Mouse (Mus musculus) limb, embryonic 10.5 days (tissue): ENCODE results near the gene Fhod1. TPM values are rescaled to one million over a fixed set of nuclear protein-coding genes. Genes with fewer than 3 reads are reported as not detected.
"Not testable (repeated sequence)": the region's sequence is repeated elsewhere in the genome, so short reads cannot be mapped to it uniquely, and the experiment has no call there.

Experiments
- DNase-seq: peaks from one replicate; pipeline ENCODE4 v3.0.0-alpha.2; 2017; ENCODE audit warnings: low spot score
- H3K27ac ChIP-seq: fragments of 300-500 bp; sonication (generic); 2 replicates; pipeline ENCODE4 v1.5.1; 2016; ENCODE audit warnings: mild to moderate bottlenecking
- H3K27me3 ChIP-seq: fragments of 300-500 bp; sonication (generic); 2 replicates; pipeline ENCODE4 v1.6.1; 2016; ENCODE audit warnings: low read depth, mild to moderate bottlenecking; ENCODE audit not compliant: poor library complexity, severe bottlenecking
- H3K36me3 ChIP-seq: fragments of 300-500 bp; sonication (generic); 2 replicates; pipeline ENCODE4 v1.6.1; 2016; ENCODE audit warnings: mild to moderate bottlenecking, moderate library complexity
- H3K4me1 ChIP-seq: fragments of 300-500 bp; sonication (generic); 2 replicates; pipeline ENCODE4 v1.6.1; 2016
- H3K4me3 ChIP-seq: fragments of 300-500 bp; sonication (generic); 2 replicates; pipeline ENCODE4 v1.5.1; 2016; ENCODE audit warnings: mild to moderate bottlenecking, moderate library complexity
- H3K9me3 ChIP-seq: fragments of 300-500 bp; sonication (generic); replicated peaks from 2 replicates; pipeline ENCODE4 v1.6.1; 2016; ENCODE audit warnings: mild to moderate bottlenecking
- WGBS: fragments of 180-500 bp; shearing (Covaris S2); methylation state at CpG from one replicate; pipeline ENCODE4 v1.1.7; 2016; 5-methylcytosine and 5-hydroxymethylcytosine counted together
- polyA plus RNA-seq: library from polyadenylated mRNA; unstranded; fragments of >200 nt; fragmentation: Nextera tagmentation; extraction: Ambion mirVana; gene quantifications from 2 replicates; pipeline ENCODE4 v1.2.1, GENCODE M21; 2016

Gene Fhod1
- polyA plus RNA-seq, 1 experiment from 2014 or later, result 2.2 TPM

DNA sequence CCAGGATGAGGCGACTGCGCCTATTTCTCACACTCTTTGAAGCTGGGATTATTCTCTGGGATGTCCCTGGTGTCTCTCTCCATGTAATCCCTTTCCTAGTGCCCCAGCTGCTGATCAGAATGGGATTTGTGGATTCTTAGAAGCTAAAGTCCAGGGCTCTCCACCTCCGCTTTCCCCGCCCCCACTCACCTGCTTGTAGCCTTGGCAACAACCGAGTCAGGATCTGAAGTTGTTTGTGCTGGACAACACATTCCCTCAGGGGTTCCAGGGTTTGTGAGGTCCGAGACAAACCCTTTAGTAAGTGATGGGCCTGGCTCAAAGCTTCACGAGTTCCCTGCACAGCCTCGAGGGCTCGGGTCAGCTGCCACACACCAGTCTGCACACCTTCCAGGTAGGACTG lies 53.0 kb downstream of the Fhod1 start:
- Histone ChIP-seq H3K27me3 (peaks cover 34% of the 10 kb centered on the region), H3K4me1 (peaks cover 45% of the 10 kb centered on the region), H3K9me3 (no peaks in the 10 kb centered on the region), H3K4me3 (no peak overlapping the region), H3K27ac (no peak overlapping the region), H3K36me3 (peaks cover 13% of the 10 kb centered on the region)
- 66% methylated on average over 9 of the region's 9 CpGs for WGBS
- no peak for DNase-seq

DNA sequence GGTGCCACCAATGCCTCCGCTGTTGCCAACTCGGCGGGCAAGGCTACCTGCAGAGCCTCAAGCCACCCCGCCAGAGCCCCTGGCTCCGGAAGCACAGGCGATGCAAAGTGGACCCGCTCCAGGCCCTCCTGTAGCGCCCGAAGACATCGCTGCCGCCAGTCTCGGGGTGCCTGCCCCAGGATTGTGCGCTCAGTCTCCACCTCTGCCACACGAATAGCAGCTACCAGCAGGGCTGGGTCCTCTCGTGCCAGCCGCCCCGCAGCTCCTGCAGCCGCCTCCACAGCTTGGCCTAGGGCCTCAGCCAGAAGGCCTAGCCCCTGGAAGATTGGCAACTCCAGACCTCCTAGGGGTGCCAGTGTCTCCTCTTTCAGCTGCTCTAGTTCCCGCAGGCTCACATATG lies 54.3 kb downstream of the Fhod1 start:
- Histone ChIP-seq H3K9me3 (no peaks in the 10 kb centered on the region), H3K27me3 (peaks cover 37% of the 10 kb centered on the region), H3K36me3 (peaks cover under 1% of the 10 kb centered on the region; the same call in 1 of the 2 replicates), H3K4me3 (no peak overlapping the region), H3K4me1 (peaks cover 49% of the 10 kb centered on the region), H3K27ac (no peak overlapping the region)
- WGBS, result 71% methylated on average over 19 of the region's 19 CpGs
- no peak for DNase-seq

DNA sequence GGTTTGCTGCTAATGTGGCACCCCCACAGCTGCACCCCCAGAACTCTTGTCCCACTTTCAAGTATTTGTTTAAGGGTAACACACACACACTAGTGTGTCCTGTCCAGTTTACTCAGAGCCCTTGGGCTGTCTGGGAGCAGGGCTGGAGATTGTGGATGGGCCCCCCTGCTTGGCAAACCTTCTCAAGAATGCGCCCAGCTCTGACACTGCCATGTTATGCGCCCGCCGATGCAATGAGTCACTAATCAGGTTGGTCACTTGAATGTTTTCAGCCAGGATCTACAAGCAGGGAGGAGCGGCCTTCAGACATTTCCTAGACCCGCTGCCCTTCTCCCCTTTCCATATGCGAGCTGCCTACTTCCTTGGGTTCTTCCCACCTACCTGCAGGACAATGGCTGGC lies 55.3 kb downstream of the Fhod1 start:
- no peak overlapping the region for H3K4me3 ChIP-seq
- H3K36me3 ChIP-seq, result no peaks in the 10 kb centered on the region
- no peak for DNase-seq
- H3K4me1 ChIP-seq, result peaks cover 45% of the 10 kb centered on the region
- H3K9me3 ChIP-seq, result no peaks in the 10 kb centered on the region
- 76% methylated on average over 7 of the region's 7 CpGs for WGBS
- peaks cover 37% of the 10 kb centered on the region for H3K27me3 ChIP-seq
- H3K27ac ChIP-seq, result no peak overlapping the region

DNA sequence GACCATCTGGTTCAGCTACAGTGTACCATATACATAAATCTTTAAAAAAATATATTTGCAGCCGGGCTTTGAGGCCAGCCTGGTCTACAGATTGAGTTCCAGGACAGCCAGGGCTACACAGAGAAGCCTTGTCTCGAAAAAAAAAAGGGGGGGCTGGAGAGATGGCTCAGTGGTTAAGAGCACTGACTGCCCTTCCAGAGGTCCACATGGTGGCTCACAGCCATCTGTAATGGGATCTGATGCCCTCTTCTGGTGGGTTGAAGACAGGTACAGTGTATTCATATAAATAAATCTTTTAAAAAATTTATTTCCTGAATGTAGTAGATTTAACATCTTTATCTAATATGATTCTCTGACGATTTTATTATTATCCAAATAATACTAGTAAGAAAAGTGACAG lies 56.0 kb downstream of the Fhod1 start:
- not testable (repeated sequence) for H3K4me3 ChIP-seq, DNase-seq, H3K36me3 ChIP-seq, H3K9me3 ChIP-seq, H3K27ac ChIP-seq
- 72% methylated on average over 3 of the region's 3 CpGs for WGBS
- peaks cover 44% of the 10 kb centered on the region for H3K27me3 ChIP-seq
- H3K4me1 ChIP-seq, result peaks cover 39% of the 10 kb centered on the region

DNA sequence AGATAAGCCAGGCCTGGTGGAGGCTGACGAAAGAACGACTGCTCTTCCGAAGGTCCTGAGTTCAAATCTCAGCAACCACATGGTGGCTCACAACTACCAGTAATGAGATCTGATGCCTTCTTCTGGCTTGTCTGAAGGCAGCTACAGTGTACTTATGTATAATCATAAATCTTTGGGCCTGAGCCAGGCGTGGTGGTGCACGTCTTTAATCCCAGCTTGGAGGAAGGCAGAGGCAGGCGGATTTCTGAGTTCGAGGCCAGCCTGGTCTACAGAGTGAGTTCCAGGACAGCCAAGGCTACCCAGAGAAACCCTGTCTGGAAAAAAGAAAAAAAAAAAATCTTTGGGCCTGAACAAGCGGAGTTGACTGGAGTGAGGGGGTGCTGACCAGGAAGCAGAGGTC lies 56.4 kb downstream of the Fhod1 start:
- H3K4me3 ChIP-seq, H3K9me3 ChIP-seq, H3K27ac ChIP-seq, H3K36me3 ChIP-seq, DNase-seq: not testable (repeated sequence)
- Histone ChIP-seq H3K27me3 (peaks cover 48% of the 10 kb centered on the region), H3K4me1 (peaks cover 36% of the 10 kb centered on the region)
- 89% methylated on average over 8 of the region's 8 CpGs for WGBS

DNA sequence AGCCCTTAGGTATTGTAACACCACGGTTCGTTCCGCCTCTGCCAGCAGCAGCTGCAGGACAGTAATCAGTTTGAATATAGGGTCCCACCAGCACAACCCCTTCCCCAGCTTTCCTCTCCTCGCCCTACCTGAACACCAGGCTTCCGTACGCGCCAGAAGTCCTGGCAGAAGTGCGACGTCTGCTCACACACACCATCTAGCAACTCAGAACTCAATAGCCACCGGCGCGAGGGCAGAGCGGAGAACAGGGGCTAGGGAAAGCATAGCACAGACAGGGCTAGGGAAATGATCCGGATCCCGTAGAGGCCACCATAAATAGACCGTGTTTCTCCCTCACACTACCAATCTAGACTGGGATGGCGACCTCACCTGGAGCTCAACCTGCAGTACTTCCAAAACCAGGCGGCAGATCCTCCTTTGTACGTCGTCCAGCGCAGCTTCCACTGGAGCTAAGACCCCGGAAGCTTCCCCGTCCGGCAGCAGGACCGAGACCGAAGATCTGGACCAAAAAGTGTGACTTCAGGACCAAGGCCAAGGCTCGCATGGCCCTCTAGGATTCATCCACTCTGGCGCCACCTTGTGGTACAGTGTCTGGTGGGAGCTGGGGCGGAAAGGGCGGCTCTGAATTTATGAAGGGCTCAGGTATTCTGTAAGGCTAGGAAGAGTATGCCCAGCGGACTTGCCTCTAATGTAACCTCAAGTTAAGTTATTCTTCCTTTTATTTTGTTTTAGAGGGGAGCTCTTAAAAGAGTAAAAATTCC lies 57.0 kb downstream of the Fhod1 start:
- Histone ChIP-seq H3K4me3 (peak overlapping the region; percentile 63), H3K9me3 (no peaks in the 10 kb centered on the region), H3K27me3 (peaks cover 54% of the 10 kb centered on the region), H3K36me3 (0 out of 2 replicates have a peak, but pooled peaks cover under 1% of the 10 kb centered on the region), H3K27ac (no peak overlapping the region), H3K4me1 (peaks cover 32% of the 10 kb centered on the region)
- 6% methylated on average over 31 of the region's 31 CpGs for WGBS
- DNase-seq, result peak; percentile 95

DNA sequence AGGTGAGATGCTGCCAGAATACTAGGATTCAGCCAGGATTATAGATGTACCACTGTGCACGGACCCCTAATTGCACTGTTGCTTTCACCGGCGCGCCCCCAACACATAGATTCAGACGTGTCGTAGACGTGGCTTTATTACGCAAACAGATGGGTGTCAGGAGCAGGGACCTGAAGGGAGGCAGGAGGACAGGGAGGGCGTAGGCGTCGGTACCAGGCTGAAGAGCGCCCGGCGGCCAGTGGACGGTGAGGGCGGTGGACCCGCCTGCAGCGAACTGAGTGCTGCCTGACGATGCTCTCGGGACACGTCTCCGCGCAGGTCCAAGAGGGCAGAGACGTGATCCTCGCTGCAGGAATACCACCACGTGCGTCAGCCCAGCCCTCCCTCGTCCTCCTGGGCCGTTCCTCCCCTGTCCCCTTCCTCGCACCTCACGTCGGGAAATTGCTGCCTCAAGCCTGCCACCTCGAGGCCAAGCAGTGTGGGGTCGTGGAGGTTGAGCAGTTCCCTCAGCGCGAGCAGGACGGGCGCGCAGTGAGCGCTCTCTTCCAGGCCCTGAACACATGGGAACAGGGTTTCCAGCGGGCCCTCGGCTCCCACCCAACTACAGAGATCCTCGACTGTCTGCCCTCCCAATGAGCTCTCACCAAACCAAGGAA lies 57.8 kb downstream of the Fhod1 start, which contains the start of gene 4931428F04Rik:
Gene 4931428F04Rik, minus strand, starts transcription at position 60 of the 656 bp plus-strand sequence.
- peak; percentile 63 for DNase-seq
- H3K4me1 ChIP-seq, result peaks cover 31% of the 10 kb centered on the region
- H3K9me3 ChIP-seq, result no peaks in the 10 kb centered on the region
- peak within 1 kb of the TSS; percentile 93 for H3K27ac ChIP-seq
- 2% methylated on average over 43 of the region's 43 CpGs for WGBS
- H3K4me3 ChIP-seq, result peak within 1 kb of the TSS; percentile 63
- peaks cover 57% of the 10 kb centered on the region for H3K27me3 ChIP-seq
- peaks cover 7% of the 10 kb centered on the region for H3K36me3 ChIP-seq

DNA sequence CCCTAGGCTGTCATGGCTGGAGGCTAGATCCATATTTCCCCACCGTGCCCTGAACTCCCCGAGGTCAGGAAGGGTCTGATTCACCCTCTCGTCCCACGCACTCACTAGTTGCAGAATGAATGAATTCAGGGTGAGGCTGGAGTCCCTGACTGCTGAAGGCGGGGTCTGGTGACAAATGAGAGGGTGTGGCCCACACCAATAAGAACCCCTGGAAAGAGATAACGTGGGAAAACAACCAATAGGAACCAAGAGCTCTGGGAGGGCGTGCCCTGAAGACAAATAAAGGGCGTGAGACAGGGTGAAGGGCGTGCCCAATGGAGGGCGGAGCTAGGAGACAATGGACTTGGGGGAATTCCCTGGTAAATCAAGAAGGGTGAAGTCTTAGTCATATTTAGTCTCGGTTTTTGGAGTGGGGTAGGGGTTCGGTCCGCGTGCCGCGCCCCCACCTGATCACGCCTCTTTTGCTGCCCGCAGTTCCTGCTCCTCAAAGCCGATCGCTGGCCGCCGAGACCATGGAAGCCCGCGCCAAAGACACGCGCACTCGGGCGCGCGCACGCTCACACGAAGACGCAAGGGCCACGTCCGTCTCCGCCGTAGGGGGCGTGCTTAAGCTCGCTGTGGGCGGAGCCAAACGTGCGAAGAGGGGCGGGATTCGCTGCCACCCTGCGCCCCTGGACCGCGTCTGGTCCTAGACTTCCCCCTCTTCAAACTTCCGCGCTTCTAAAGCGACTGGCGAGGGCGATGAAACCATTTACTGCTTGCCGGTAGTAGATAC lies 58.6 kb downstream of the Fhod1 start:
- peak overlapping the region; percentile 93 for H3K27ac ChIP-seq
- peaks cover 10% of the 10 kb centered on the region for H3K36me3 ChIP-seq
- under 1% methylated on average over 53 of the region's 53 CpGs for WGBS
- H3K4me1 ChIP-seq, result peaks cover 31% of the 10 kb centered on the region
- peak; percentile 95 for DNase-seq
- peak overlapping the region; percentile 63 for H3K4me3 ChIP-seq
- H3K9me3 ChIP-seq, result no peaks in the 10 kb centered on the region
- peaks cover 64% of the 10 kb centered on the region for H3K27me3 ChIP-seq

DNA sequence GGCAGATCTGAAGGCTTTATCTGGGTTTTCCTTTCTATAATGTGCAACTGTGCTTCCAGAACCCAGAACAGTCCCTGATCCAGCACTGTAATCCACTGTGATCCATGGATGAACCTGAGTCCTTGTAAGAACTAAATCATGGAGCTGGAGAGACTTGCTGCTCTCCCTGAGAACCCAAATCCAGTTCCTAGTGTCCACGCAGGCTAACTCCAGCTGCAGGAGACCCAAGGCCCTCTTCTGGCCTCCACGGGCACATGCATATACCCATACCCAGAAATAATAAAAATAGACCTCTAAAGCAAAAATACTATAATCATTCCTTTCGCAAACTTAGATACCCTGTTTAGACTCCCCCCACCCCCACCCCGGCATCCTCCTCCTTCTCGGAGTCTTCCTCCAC lies 59.5 kb downstream of the Fhod1 start:
- H3K36me3 ChIP-seq, result peaks cover 10% of the 10 kb centered on the region
- 89% methylated on average over 5 of the region's 5 CpGs for WGBS

DNA sequence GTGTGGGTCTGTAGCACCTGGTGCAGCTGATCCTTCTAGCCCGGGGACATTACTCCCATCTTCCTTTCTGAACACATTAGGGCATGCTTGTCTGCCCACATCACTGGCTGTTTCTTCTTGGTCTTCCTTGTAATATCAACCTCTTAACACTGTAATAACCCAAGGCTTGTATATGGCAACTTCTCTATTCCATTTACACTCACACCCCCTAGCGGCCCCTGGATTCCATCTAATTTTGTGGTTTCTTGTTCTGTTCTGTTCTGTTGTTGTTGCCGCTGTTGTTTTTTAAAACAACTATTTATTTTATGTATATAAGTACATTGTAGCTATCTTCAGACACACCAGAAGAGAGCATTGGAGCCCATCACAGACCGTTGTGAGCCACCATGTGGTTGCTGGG lies 60.8 kb downstream of the Fhod1 start:
- H3K9me3 ChIP-seq, result no peaks in the 10 kb centered on the region
- WGBS, result 93% methylated on average over 4 of the region's 4 CpGs
- no peak overlapping the region for H3K27ac ChIP-seq
- H3K36me3 ChIP-seq, result peaks cover 20% of the 10 kb centered on the region
- peaks cover 68% of the 10 kb centered on the region for H3K27me3 ChIP-seq
- peaks cover 32% of the 10 kb centered on the region for H3K4me1 ChIP-seq
- DNase-seq, result no peak
- no peak overlapping the region for H3K4me3 ChIP-seq

More for the DNA sequence above, 59.5 kb downstream of the Fhod1 start:
- no peak overlapping the region for H3K4me3 ChIP-seq
- H3K27ac ChIP-seq, result no peak overlapping the region
- no peak for DNase-seq
- no peaks in the 10 kb centered on the region for H3K9me3 ChIP-seq
- peaks cover 29% of the 10 kb centered on the region for H3K4me1 ChIP-seq
- peaks cover 64% of the 10 kb centered on the region for H3K27me3 ChIP-seq

DNA sequence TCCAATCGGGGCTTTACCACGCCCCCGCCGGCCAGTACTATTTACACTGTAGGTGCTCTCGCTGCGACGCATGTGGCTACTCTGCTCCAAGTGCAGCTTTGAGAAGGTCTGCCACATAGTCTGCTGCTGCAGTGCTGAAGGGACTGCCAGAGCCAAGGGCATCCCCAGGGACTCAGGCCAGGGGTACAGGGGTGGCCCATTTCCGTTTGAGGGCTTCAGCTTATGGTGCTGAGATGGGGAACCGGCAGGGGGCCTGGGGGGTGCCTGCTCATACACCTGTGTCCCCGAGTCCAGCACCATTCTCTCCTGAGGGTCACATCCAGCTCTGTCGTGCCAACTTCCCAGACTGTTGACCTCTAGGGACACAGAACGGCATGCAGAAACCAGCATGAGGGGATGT lies 62.2 kb downstream of the Fhod1 start:
- Histone ChIP-seq H3K27ac (no peak overlapping the region), H3K36me3 (peaks cover 28% of the 10 kb centered on the region), H3K4me1 (peaks cover 27% of the 10 kb centered on the region), H3K4me3 (no peak overlapping the region), H3K27me3 (peaks cover 77% of the 10 kb centered on the region), H3K9me3 (no peaks in the 10 kb centered on the region)
- no peak for DNase-seq
- WGBS, result 42% methylated on average over 12 of the region's 12 CpGs

DNA sequence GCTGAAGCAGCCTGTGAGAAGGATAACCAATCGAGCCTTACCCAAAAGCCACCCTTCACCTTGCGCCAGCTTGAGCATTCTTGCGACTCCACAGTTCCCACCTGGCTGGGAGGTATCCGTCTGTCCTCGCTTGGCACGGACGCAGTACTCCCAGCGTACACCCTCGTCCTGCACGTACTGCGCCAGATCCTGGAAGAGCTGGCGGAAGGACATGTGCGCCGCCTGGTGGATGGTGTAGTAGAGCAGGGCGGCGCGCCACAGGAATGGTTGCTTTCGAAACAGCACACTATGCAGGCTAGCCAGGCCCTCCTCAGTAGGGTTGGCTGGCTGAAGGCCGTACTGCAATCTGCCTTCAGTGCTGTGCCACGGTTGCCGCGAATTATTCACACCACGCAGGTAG lies 64.7 kb downstream of the Fhod1 start:
- no peak overlapping the region for H3K4me3 ChIP-seq
- H3K9me3 ChIP-seq, result no peaks in the 10 kb centered on the region
- peak; percentile 72 for DNase-seq
- peaks cover 35% of the 10 kb centered on the region for H3K36me3 ChIP-seq
- whole genome bisulfite sequencing, result 11% methylated on average over 23 of the region's 23 CpGs
- H3K4me1 ChIP-seq, result peaks cover 15% of the 10 kb centered on the region
- no peak overlapping the region for H3K27ac ChIP-seq
- H3K27me3 ChIP-seq, result peaks cover 91% of the 10 kb centered on the region

DNA sequence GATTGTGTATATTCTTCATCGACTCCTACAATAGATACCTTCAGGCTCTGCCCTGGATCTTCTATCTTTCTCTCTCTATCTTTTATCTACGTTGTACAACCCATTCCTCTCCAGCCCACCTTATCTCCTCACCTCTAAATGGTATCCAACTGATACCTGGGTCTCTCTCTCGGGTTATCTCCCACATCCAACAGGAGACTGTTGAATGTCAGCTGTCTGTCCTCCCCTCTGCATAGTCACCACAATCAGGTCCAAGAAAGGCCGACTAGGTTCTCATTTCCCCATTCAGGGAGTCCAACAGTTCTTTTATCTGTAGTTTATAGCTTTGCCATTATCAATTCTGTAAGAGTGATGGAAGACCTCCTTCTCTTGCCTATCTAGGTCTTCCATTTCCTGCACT lies 65.5 kb downstream of the Fhod1 start:
- WGBS, result 87% methylated on average over 4 of the region's 4 CpGs
- Histone ChIP-seq H3K27ac (no peak overlapping the region), H3K4me3 (no peak overlapping the region), H3K9me3 (no peaks in the 10 kb centered on the region), H3K36me3 (peaks cover 35% of the 10 kb centered on the region), H3K4me1 (peaks cover 14% of the 10 kb centered on the region), H3K27me3 (peaks cover 97% of the 10 kb centered on the region)
- DNase-seq, result no peak
